Mouse (Mus musculus) liver, postnatal 0 days (tissue): ENCODE results near the gene Chn1.

ENCODE experiments used
- CTCF ChIP-seq: sonication (generic); IDR thresholded peaks from 2 replicates; pipeline ENCODE4 v1.5.1; 2016; ENCODE audit warnings: antibody characterized with exemption, low read depth
- EP300 ChIP-seq: IDR thresholded peaks from 2 replicates; pipeline ENCODE4 v1.6.1; 2016; ENCODE audit warnings: antibody characterized with exemption, low read depth, mild to moderate bottlenecking

- TF ChIP-seq CTCF (no peak), EP300 (no peak)
Observed at GRCm38 (mm10) chr2:73772945-73773344, 2.2 kb downstream of the Chn1 start.
